Mouse (Mus musculus) embryonic facial prominence, embryonic 15.5 days (tissue): Measurements from ENCODE around the gene Cdh7. TPM values are rescaled to one million over a fixed set of nuclear protein-coding genes. Genes with fewer than 3 reads are reported as not detected.
"Not testable (repeated sequence)": the region's sequence is repeated elsewhere in the genome, so short reads cannot be mapped to it uniquely, and the experiment has no call there.

Experiments used
- ATAC-seq: fragments of 200-750 bp; cut with Nextera tagmentation; 2 replicates; pipeline ENCODE4 v1.8.0; 2017; ENCODE audit warnings: low read depth, moderate TSS enrichment; ENCODE audit not compliant: insufficient number of reproducible peaks, low FRiP score, low TSS enrichment
- H3K27ac ChIP-seq: fragments of 300-500 bp; sonication (generic); replicated peaks from 2 replicates; pipeline ENCODE4 v1.5.1; 2015; ENCODE audit warnings: mild to moderate bottlenecking, inconsistent platforms
- H3K27me3 ChIP-seq: fragments of 300-500 bp; sonication (generic); 2 replicates; pipeline ENCODE4 v1.6.1; 2015; ENCODE audit warnings: inconsistent platforms
- H3K36me3 ChIP-seq: fragments of 300-500 bp; sonication (generic); 2 replicates; pipeline ENCODE4 v1.6.1; 2015; ENCODE audit warnings: mild to moderate bottlenecking, inconsistent platforms
- H3K4me1 ChIP-seq: fragments of 300-500 bp; sonication (generic); 2 replicates; pipeline ENCODE4 v1.6.1; 2015; ENCODE audit warnings: inconsistent platforms
- H3K4me2 ChIP-seq: fragments of 300-500 bp; sonication (generic); replicated peaks from 2 replicates; pipeline ENCODE4 v1.6.1; 2015; ENCODE audit warnings: mild to moderate bottlenecking, inconsistent platforms
- H3K4me3 ChIP-seq: fragments of 300-500 bp; sonication (generic); replicated peaks from 2 replicates; pipeline ENCODE4 v1.5.1; 2015; ENCODE audit warnings: mild to moderate bottlenecking, inconsistent platforms
- H3K9ac ChIP-seq: fragments of 300-500 bp; sonication (generic); 2 replicates; pipeline ENCODE4 v1.6.1; 2015; ENCODE audit warnings: inconsistent platforms
- H3K9me3 ChIP-seq: fragments of 300-500 bp; sonication (generic); replicated peaks from 2 replicates; pipeline ENCODE4 v1.6.1; 2016; ENCODE audit warnings: inconsistent platforms
- WGBS: fragments of 180-500 bp; shearing (Covaris S2); methylation state at CpG from one replicate; pipeline ENCODE4 v1.1.7; 2015; 5-methylcytosine and 5-hydroxymethylcytosine counted together
- polyA plus RNA-seq: library from polyadenylated mRNA; unstranded; fragments of >200 nt; fragmentation: Nextera tagmentation; extraction: Ambion mirVana; gene quantifications from 2 replicates; pipeline ENCODE4 v1.2.1, GENCODE M21; 2015

Cdh7 gene
- polyA plus RNA-seq, 1 experiment from 2014 or later, result 7.6 TPM

DNA sequence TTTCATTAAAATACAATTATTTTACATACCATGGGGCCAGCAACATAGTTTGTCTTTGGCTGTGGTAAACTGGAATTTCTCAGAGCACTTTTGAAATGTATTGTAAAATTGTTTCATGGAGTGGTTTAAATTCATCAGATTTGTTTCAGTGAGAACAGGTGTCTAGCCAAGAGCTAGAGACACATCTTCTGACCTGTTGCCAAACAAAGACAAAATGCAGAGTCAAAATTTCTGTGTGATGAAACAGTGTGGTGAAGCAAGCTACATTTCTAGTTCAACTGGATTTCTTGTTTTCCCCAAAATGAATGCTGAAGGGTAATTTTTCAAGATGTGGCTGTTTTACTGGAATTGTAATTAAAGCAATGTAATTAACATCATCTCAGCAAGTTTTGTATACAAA lies 22.2 kb downstream of the Cdh7 start:
- Histone ChIP-seq H3K4me2 (no peak overlapping the region), H3K9ac (no peak overlapping the region), H3K36me3 (no peaks in the 10 kb centered on the region), H3K9me3 (no peaks in the 10 kb centered on the region), H3K4me1 (no peaks in the 10 kb centered on the region), H3K27me3 (no peaks in the 10 kb centered on the region), H3K27ac (no peak overlapping the region), H3K4me3 (no peak overlapping the region)
- ATAC-seq, result no peak

DNA sequence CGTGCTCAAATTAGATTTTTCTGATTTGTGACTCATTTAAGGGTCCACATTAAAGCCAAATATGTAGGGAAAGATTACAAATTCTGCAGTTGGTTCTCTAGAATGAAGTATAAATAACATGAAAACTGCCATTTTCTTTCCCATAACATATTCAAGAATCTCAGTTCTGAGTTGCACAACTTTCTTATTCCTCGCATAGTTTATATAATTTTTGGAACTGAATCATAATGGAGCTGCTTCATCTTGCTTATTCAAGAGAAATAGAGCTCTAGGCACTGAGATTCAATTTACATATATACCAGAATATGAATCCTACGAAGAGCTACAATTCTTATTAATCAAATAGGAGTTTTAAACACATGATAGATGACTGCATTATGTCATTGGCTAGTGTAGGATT lies 22.8 kb downstream of the Cdh7 start:
- H3K4me3 ChIP-seq, result no peak overlapping the region
- H3K4me1 ChIP-seq, result no peaks in the 10 kb centered on the region
- H3K4me2 ChIP-seq, result no peak overlapping the region
- H3K36me3 ChIP-seq, result no peaks in the 10 kb centered on the region
- no peaks in the 10 kb centered on the region for H3K27me3 ChIP-seq
- 36% methylated on average over 3 of the region's 3 CpGs for WGBS
- H3K27ac ChIP-seq, result no peak overlapping the region
- no peaks in the 10 kb centered on the region for H3K9me3 ChIP-seq
- ATAC-seq, result no peak
- no peak overlapping the region for H3K9ac ChIP-seq

DNA sequence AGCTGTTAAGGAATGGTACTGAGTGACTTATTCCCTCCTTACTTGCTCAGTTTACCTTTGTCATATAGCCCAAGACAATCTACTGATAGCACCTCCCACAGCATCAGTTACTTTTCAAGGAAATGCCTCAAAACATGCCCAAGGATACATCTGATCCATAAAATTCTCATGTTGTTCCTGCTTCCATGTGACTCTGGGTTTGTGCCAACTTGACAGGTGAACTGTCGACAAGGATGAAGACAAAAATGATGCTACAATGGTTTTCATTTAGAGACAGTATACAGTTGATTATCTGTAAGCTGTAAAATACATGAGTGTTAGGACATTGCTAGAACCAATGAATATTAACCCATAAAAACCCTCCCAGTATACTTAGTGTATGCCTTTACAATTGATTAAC lies 29.9 kb downstream of the Cdh7 start:
- Histone ChIP-seq H3K4me2 (no peak overlapping the region), H3K36me3 (no peaks in the 10 kb centered on the region), H3K9me3 (no peaks in the 10 kb centered on the region), H3K27ac (no peak overlapping the region), H3K27me3 (no peaks in the 10 kb centered on the region), H3K4me1 (no peaks in the 10 kb centered on the region), H3K4me3 (no peak overlapping the region), H3K9ac (no peak overlapping the region)
- ATAC-seq, result no peak
- WGBS, result 88% methylated on average over 1 of the region's 1 CpGs

DNA sequence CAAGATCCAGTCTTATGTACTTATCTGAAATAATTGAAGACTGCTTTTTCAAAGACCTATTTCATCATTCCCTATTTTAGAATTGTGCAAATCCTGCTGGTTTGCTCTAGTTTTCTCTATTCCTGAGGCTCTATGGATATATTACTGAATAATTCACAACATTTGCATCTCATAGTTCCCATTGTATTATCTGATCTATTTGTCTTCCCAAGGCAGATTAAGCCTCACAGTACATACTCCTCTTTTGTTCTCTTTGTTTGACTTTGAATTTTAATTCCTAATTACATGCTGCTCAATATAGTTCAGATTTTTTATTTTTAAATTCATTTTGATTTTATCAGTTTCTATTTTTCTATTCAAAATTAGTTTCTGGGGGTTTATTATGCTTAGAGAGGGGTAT lies 74.1 kb downstream of the Cdh7 start:
- Histone ChIP-seq H3K4me3 (no peak overlapping the region), H3K9ac (no peak overlapping the region), H3K27me3 (no peaks in the 10 kb centered on the region), H3K36me3 (no peaks in the 10 kb centered on the region), H3K27ac (no peak overlapping the region), H3K9me3 (no peaks in the 10 kb centered on the region), H3K4me1 (no peaks in the 10 kb centered on the region), H3K4me2 (no peak overlapping the region)
- ATAC-seq, result no peak

DNA sequence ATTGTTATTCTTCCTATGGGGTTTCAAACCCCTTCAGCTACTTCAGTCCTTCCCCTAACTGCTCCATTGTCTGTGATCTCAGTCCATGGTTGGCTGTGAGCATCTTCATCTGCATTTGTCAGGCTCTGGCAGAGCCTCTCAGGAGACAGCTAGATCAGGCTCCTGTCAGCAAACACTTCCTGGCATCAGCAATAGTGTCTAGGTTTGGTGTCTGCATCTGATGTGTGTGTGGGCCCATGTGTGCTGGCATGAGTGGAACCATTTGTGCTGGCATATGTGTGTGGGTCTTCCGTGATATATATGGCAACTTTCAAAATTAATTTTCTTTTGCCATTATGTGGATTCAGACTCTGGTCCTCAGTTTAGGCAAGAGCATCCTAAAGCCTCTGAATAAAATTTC lies 85.2 kb downstream of the Cdh7 start:
- no peaks in the 10 kb centered on the region for H3K9me3 ChIP-seq
- H3K4me3 ChIP-seq, result no peak overlapping the region
- H3K4me1 ChIP-seq, result no peaks in the 10 kb centered on the region
- no peaks in the 10 kb centered on the region for H3K27me3 ChIP-seq
- no peak overlapping the region for H3K27ac ChIP-seq
- no peak overlapping the region for H3K4me2 ChIP-seq
- no peak for ATAC-seq
- no peak overlapping the region for H3K9ac ChIP-seq
- WGBS, result 84% methylated on average over 1 of the region's 1 CpGs
- H3K36me3 ChIP-seq, result no peaks in the 10 kb centered on the region

DNA sequence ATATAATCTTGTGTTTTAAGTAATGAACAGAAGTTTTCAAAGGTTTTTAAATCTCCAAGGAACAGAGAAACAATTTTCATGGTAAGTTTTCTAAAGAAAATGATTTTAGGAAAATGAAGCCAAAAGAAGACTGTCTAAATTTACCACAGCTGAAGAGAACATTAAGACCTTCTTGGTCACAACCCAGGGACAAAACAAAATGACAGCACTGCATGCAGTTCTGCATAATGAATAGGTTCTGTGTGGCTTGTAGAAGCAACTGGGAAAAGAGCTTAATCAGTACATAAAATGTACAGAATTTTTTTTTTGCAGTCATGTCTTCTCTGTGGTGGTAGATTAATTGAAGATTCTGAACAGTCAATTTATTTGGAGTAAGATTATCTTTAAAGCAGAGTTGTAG lies 96.2 kb downstream of the Cdh7 start:
- Histone ChIP-seq H3K27me3 (no peaks in the 10 kb centered on the region), H3K27ac (no peak overlapping the region), H3K4me2 (no peak overlapping the region), H3K36me3 (no peaks in the 10 kb centered on the region), H3K4me1 (no peaks in the 10 kb centered on the region), H3K9me3 (no peaks in the 10 kb centered on the region), H3K4me3 (no peak overlapping the region), H3K9ac (no peak overlapping the region)
- no peak for ATAC-seq

DNA sequence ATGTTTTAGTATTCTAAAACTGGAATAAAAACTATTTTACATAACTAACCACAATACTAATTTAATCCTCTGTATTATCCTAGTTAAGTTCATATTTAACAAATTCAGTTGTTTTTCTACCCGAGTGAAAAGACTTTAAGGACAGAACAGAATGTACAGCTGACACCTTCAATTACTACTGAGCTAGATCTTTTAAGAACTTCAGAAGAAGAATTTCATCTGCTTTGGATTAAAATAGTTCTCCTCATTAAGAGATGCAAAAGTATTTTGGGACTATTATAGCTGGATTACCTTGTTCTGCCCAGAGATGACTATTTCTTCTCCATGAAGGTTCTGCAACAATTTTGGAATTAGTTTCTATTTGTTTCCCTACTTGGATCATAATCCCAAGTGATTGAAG lies 135.8 kb downstream of the Cdh7 start:
- ATAC-seq, result no peak
- Histone ChIP-seq H3K9ac (no peak overlapping the region), H3K27me3 (no peaks in the 10 kb centered on the region), H3K4me3 (no peak overlapping the region), H3K9me3 (no peaks in the 10 kb centered on the region), H3K4me2 (no peak overlapping the region), H3K36me3 (no peaks in the 10 kb centered on the region), H3K4me1 (no peaks in the 10 kb centered on the region), H3K27ac (no peak overlapping the region)
- 21% methylated on average over 1 of the region's 1 CpGs for WGBS

DNA sequence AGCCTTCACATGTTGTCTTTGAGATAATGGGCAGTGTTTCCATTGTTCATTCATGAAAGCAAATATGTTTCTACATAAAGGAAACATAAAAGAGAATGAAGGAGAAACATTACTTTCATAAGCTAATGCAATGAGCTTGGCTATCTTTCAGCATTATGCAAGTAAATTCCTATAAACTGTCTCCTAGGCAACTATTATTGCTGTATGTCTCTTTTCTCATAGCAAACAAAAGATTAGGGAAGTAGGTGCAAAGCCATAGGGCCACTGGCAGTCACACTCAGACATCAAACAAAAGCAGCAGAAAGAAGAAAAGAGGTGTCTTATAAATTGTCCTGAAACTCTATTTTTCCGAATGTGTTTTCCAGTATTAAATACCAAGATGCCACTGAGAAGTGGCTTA lies 136.6 kb downstream of the Cdh7 start:
- Histone ChIP-seq H3K4me2 (no peak overlapping the region), H3K27me3 (no peaks in the 10 kb centered on the region), H3K4me3 (no peak overlapping the region), H3K27ac (no peak overlapping the region), H3K9me3 (no peaks in the 10 kb centered on the region), H3K9ac (no peak overlapping the region), H3K4me1 (no peaks in the 10 kb centered on the region), H3K36me3 (no peaks in the 10 kb centered on the region)
- 67% methylated on average over 1 of the region's 1 CpGs for WGBS
- ATAC-seq, result no peak

DNA sequence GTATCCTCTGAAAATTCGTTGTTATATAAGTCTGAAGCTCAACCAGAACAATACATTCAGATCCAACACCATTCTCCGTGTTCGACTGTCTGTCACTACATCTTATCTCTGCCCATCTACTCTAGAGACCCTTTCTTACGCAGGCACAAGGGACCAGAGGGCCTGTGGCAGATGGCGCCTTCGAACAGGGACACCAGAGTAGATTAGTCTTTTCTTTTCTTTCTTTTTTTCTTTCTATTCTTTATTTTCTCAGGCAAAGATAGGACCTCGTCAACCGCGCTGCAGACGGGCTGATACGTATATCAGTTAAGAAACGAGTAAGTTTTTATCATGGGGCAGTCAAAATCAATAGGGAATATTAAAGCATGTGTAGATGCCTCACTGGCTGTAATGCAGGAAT lies 189.2 kb downstream of the Cdh7 start:
- ATAC-seq, H3K4me2 ChIP-seq, H3K9ac ChIP-seq, H3K4me1 ChIP-seq, H3K36me3 ChIP-seq, H3K4me3 ChIP-seq, H3K27ac ChIP-seq, H3K27me3 ChIP-seq, H3K9me3 ChIP-seq: not testable (repeated sequence)
- WGBS, result 95% methylated on average over 6 of the region's 12 CpGs
